Mouse (Mus musculus) hindbrain, embryonic 16.5 days (tissue): ENCODE data around the gene Ccdc86. TPM values are rescaled to one million over a fixed set of nuclear protein-coding genes. Genes with fewer than 3 reads are reported as not detected.

ENCODE experiments used
- ATAC-seq: fragments of 200-750 bp; cut with Nextera tagmentation; 2 replicates; pipeline ENCODE4 v1.8.0; 2017; ENCODE audit warnings: moderate TSS enrichment, moderate library complexity
- H3K27ac ChIP-seq: fragments of 300-500 bp; sonication (generic); 2 replicates; pipeline ENCODE4 v1.5.1; 2014; ENCODE audit warnings: low read depth, mild to moderate bottlenecking, control low read depth, low read length, moderate library complexity
- H3K27me3 ChIP-seq: fragments of 300-500 bp; sonication (generic); replicated peaks from 2 replicates; pipeline ENCODE4 v1.6.1; 2014; ENCODE audit warnings: low read length; ENCODE audit not compliant: control insufficient read depth, insufficient read depth
- H3K36me3 ChIP-seq: fragments of 300-500 bp; sonication (generic); 2 replicates; pipeline ENCODE4 v1.6.1; 2014; ENCODE audit warnings: mild to moderate bottlenecking, low read length, moderate library complexity, mixed read lengths; ENCODE audit not compliant: control insufficient read depth, insufficient read depth
- H3K4me1 ChIP-seq: fragments of 300-500 bp; sonication (generic); 2 replicates; pipeline ENCODE4 v1.6.1; 2014; ENCODE audit warnings: low read depth, low read length; ENCODE audit not compliant: control insufficient read depth, insufficient read depth
- H3K4me2 ChIP-seq: fragments of 300-500 bp; sonication (generic); 2 replicates; pipeline ENCODE4 v1.6.1; 2014; ENCODE audit warnings: mild to moderate bottlenecking, low read length, control low read depth, moderate library complexity
- H3K4me3 ChIP-seq: fragments of 300-500 bp; sonication (generic); 2 replicates; pipeline ENCODE4 v1.5.1; 2014; ENCODE audit warnings: mild to moderate bottlenecking, low read length, control low read depth, moderate library complexity
- H3K9ac ChIP-seq: fragments of 300-500 bp; sonication (generic); 2 replicates; pipeline ENCODE4 v1.6.1; 2014; ENCODE audit warnings: low read depth, mild to moderate bottlenecking, control low read depth, low read length, moderate library complexity
- H3K9me3 ChIP-seq: fragments of 300-500 bp; sonication (generic); 2 replicates; pipeline ENCODE4 v1.6.1; 2014; ENCODE audit warnings: mild to moderate bottlenecking, low read length, moderate library complexity; ENCODE audit not compliant: control insufficient read depth
- WGBS: fragments of 180-500 bp; shearing (Covaris S2); extraction: QIAGEN DNeasy Blood & Tissue Kit; methylation state at CpG from one replicate; pipeline ENCODE4 v1.1.7; 2014; 5-methylcytosine and 5-hydroxymethylcytosine counted together
- polyA plus RNA-seq: library from polyadenylated mRNA; unstranded; fragments of >200 nt; fragmentation: Nextera tagmentation; extraction: Ambion mirVana; gene quantifications from 2 replicates; pipeline ENCODE4 v1.2.1, GENCODE M21; 2015

Gene Ccdc86
- 12.9 and 14.8 TPM in 2 replicates for polyA plus RNA-seq

DNA sequence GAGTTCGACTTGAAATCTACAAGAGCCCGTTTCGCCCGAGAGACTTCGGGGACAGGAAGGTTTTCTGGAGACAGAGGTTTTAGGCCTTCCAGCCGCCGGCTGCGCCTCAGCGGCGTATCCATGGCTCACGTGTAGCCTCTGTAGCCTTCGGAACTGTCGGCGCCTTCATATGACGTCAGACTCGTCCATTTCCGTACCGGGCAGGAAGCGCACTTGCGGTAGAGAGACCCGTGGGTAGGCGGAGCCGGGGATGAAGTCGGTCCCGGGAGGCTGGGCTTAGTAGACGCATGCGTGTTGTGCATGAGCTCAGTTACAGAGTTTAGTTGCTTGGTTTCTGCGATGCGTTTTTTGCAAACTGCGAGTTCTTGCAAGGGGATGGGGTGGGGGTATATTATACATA lies at the start of gene Ccdc86:
Ccdc86 (minus strand) TSS at position 155 of the 400 bp plus-strand sequence.
- Histone ChIP-seq H3K9ac (peak within 1 kb of the TSS; percentile 73), H3K27me3 (no peaks in the 10 kb centered on the region), H3K4me2 (peak within 1 kb of the TSS; percentile 100), H3K36me3 (peaks cover 8% of the 10 kb centered on the region; the same call in 1 of the 2 replicates), H3K4me3 (peak within 1 kb of the TSS; percentile 68), H3K27ac (peak within 1 kb of the TSS; percentile 42; the same call in 1 of the 2 replicates), H3K9me3 (no peaks in the 10 kb centered on the region), H3K4me1 (peaks cover 27% of the 10 kb centered on the region)
- under 1% methylated on average over 30 of the region's 30 CpGs for WGBS
- peak; percentile 99 for ATAC-seq

DNA sequence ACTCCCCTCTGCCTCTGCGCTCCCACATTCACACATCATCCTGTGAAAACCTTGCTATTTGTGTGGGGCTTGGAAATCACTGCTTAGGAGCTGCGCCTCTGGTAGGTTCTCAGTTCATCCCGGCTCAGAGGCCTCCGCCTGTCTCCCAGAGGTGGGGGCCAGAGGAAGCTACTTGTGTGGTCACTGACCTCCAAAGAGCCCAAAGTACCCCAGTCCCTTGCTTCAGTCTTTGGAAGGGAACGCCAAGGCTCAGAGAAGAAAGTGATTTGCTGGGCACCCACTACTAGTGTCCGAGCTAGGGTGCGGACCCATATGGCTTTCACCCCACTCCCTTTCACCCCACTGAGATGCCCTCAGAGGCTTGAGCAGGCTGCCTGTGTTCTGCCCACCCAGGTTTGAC lies 44.1 kb upstream of the Ccdc86 start, which contains the start of gene Ms4a15:
Ms4a15 (minus strand) TSS at position 101 of the 400 bp plus-strand sequence.
- Histone ChIP-seq H3K27ac (no peak within 1 kb of the TSS), H3K4me3 (no peak within 1 kb of the TSS), H3K36me3 (no peaks in the 10 kb centered on the region), H3K27me3 (no peaks in the 10 kb centered on the region), H3K9ac (no peak within 1 kb of the TSS), H3K9me3 (no peaks in the 10 kb centered on the region), H3K4me2 (no peak within 1 kb of the TSS), H3K4me1 (no peaks in the 10 kb centered on the region)
- no peak for ATAC-seq
- WGBS = 89% methylated on average over 7 of the region's 7 CpGs

DNA sequence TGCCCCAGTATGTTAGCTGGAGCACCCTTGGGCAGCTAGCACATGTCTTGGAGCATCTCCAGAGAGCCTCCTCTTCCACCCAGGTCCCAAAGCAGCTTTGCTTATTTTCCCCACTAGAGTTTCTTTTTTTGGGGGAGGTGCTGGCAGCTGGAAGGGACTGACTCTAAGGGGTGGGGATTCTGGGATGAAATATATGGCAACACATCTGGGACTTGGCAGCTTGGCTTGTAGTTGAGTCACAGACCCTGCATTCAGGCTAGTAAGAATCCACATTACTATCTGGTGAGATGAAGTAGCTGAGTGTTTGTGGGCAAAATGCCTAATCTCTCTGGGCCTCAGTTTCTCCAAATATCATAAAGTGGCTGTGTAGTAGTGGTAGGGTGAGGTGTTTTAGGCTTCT lies 42.8 kb upstream of the Ccdc86 start:
- Histone ChIP-seq H3K36me3 (no peaks in the 10 kb centered on the region), H3K9ac (no peak overlapping the region), H3K27ac (no peak overlapping the region), H3K9me3 (no peaks in the 10 kb centered on the region), H3K4me3 (no peak overlapping the region), H3K4me1 (no peaks in the 10 kb centered on the region), H3K4me2 (no peak overlapping the region), H3K27me3 (no peaks in the 10 kb centered on the region)
- no peak for ATAC-seq

DNA sequence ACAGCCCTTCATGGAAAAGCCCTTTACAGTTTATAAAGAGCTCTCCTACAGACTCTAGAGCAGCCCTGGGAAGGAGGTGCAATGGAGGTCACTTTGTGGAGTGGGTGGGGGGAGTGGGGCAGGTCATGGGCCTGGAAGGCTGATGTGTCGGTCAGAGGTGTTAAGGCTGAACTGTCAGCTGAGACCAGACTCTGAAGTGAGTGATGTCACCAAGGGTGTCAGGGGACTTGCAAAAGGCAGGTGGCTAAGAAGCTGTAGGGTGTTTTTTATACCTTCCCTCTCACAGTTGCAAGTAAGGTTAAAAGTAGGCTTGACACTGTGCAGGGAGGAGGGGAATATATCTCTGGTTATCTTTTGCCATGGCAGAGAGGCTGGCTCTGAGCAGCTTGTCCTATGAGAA lies 41.7 kb upstream of the Ccdc86 start:
- Histone ChIP-seq H3K4me1 (no peaks in the 10 kb centered on the region), H3K9ac (no peak overlapping the region)

DNA sequence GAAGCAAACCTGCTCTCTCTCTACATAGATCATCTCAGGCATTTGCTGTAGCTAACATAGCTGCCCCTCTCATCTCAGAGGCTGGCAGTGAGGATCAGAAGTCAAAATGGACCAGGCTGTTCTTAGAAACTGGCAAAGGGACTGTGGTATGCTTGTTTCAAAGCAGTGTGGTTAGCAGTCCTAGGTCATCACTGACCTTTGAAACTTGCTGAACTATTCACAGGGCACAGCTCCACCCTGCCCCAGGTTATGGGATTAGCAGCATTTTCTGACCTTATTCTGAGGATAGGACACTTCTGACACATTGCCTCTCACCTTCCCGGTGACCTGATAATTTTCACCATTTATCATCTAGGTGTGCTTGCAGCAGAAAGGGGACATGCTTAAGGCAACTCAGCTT lies 39.5 kb upstream of the Ccdc86 start:
- Histone ChIP-seq H3K9me3 (no peaks in the 10 kb centered on the region), H3K4me1 (no peaks in the 10 kb centered on the region), H3K27me3 (no peaks in the 10 kb centered on the region), H3K27ac (no peak overlapping the region), H3K36me3 (no peaks in the 10 kb centered on the region), H3K4me2 (no peak overlapping the region), H3K4me3 (no peak overlapping the region), H3K9ac (no peak overlapping the region)
- no peak for ATAC-seq
- 91% methylated on average over 1 of the region's 1 CpGs for WGBS

More for the DNA sequence above, 41.7 kb upstream of the Ccdc86 start:
- H3K27ac ChIP-seq = no peak overlapping the region
- no peaks in the 10 kb centered on the region for H3K36me3 ChIP-seq
- H3K4me2 ChIP-seq = no peak overlapping the region
- no peaks in the 10 kb centered on the region for H3K9me3 ChIP-seq
- 45% methylated on average over 1 of the region's 1 CpGs for WGBS
- H3K4me3 ChIP-seq = no peak overlapping the region
- H3K27me3 ChIP-seq = no peaks in the 10 kb centered on the region
- ATAC-seq = no peak

DNA sequence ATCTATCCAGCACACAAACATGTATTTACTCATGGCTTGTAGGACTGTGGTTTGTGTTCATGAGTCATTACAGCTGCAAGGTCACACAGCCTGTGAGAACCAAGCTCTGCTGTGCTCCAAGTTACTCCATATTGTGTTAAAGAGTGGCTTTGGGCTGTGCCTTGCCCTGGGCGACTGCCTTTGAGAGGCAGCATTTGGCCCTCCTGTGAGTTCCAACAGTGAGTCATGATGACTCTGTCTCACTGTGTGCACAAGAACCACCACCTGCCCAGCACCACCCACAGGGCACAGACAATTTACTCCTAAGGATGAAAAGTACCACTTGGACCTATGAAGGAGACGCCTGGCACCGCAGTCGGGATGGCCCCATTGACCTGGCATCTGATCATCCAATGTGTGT lies 36.8 kb upstream of the Ccdc86 start:
- no peak overlapping the region for H3K4me2 ChIP-seq
- no peak overlapping the region for H3K4me3 ChIP-seq
- no peak overlapping the region for H3K27ac ChIP-seq
- H3K27me3 ChIP-seq = no peaks in the 10 kb centered on the region
- 87% methylated on average over 4 of the region's 4 CpGs for WGBS
- ATAC-seq = no peak
- no peak overlapping the region for H3K9ac ChIP-seq
- no peaks in the 10 kb centered on the region for H3K36me3 ChIP-seq
- no peaks in the 10 kb centered on the region for H3K4me1 ChIP-seq
- no peaks in the 10 kb centered on the region for H3K9me3 ChIP-seq

DNA sequence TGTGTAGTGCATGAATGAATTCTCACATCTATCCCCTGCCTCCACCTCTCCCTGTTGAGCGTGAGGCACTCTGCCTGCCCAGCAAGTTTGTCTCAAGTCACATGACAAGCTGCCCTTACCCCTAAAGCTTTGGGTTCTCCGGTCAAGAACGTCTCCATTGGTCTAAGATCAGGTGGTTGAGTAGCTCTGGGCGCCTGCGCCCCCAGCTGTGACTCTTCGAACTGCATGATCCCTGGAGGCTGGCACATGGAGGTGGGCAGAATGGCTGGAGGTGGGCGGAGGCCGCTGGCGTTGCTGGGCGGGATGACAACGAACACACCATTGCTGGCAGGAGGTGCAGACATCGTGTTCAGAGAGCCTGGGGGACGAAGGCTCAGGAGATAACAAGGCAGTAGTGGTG lies 35.5 kb upstream of the Ccdc86 start:
- H3K36me3 ChIP-seq = no peaks in the 10 kb centered on the region
- no peaks in the 10 kb centered on the region for H3K4me1 ChIP-seq
- 88% methylated on average over 13 of the region's 13 CpGs for WGBS
- H3K4me2 ChIP-seq = no peak overlapping the region
- H3K9me3 ChIP-seq = no peaks in the 10 kb centered on the region
- H3K27me3 ChIP-seq = no peaks in the 10 kb centered on the region
- H3K27ac ChIP-seq = no peak overlapping the region
- no peak for ATAC-seq
- H3K9ac ChIP-seq = no peak overlapping the region
- no peak overlapping the region for H3K4me3 ChIP-seq

DNA sequence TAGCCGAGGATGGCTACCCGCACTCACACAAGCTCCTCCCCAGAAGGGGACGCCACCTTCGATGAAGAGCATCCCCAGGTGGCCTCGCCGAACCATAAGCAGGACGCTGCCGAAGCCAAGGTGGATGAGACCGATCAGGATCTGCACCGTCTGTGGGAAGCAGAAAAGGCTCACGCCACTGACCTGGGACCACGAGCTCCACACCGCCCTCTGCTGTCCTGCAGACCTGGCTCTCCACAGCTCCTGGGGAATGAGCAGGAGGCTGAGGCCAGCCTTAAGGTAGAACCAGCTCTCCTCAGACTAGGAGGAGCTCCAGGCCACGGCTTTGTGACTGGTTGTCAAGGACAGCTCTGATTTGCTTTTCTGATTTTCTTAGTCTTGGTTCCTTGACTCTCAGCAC lies 34.1 kb upstream of the Ccdc86 start:
- H3K4me1 ChIP-seq = no peaks in the 10 kb centered on the region
- H3K9ac ChIP-seq = no peak overlapping the region
- WGBS = 30% methylated on average over 13 of the region's 14 CpGs
- ATAC-seq = no peak
- H3K4me3 ChIP-seq = no peak overlapping the region
- H3K27me3 ChIP-seq = no peaks in the 10 kb centered on the region
- no peaks in the 10 kb centered on the region for H3K36me3 ChIP-seq
- no peak overlapping the region for H3K4me2 ChIP-seq
- H3K27ac ChIP-seq = no peak overlapping the region
- H3K9me3 ChIP-seq = no peaks in the 10 kb centered on the region

DNA sequence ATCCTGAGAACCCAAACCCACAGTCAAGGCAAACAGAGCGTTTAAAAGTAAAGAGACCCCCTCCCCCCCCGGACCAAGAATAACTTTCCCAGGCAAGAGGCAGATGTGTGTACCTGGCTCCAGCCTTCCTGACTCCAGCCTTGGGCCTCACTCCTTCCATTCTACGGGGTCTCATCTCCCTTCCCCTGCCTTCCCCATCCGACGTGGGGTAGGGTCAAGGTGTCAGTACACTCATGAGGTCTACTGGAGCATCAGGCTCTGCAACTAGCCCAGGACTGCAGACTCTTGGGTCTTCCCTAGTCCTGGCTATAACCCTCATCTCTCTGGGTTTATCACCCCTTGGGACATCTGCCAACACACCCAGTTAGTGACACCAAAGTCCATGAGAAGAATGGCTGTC lies 31.1 kb upstream of the Ccdc86 start:
- ATAC-seq = 0 out of 2 replicates have a peak, but pooled peaks have one; percentile 35

More for the DNA sequence above, 31.1 kb upstream of the Ccdc86 start:
- Histone ChIP-seq H3K4me2 (no peak overlapping the region), H3K36me3 (no peaks in the 10 kb centered on the region), H3K9me3 (no peaks in the 10 kb centered on the region), H3K4me3 (no peak overlapping the region), H3K4me1 (no peaks in the 10 kb centered on the region), H3K9ac (no peak overlapping the region), H3K27me3 (no peaks in the 10 kb centered on the region), H3K27ac (no peak overlapping the region)
- WGBS = 94% methylated on average over 5 of the region's 5 CpGs
